Mouse (Mus musculus) heart, postnatal 0 days (tissue): ENCODE data around the gene Nfia.

ENCODE experiments used
- CTCF ChIP-seq: IDR thresholded peaks from 2 replicates; pipeline ENCODE4 v1.5.1; 2016; ENCODE audit warnings: antibody characterized with exemption, control low read depth, low read depth
- EP300 ChIP-seq: IDR thresholded peaks from 2 replicates; pipeline ENCODE4 v1.6.1; 2016; ENCODE audit warnings: antibody characterized with exemption, low read depth

- TF ChIP-seq EP300 (no peak), CTCF (no peak)
These were observed 326.1 kb downstream of the Nfia start for GRCm38 (mm10) chr4:98098663-98099062.
